In genomic region chr6:82702593-82703017, GRCm38 (mm10) we compare ENCODE assay signal across 9 mouse cellular contexts. TPM values are rescaled to one million over a fixed set of nuclear protein-coding genes. Genes with fewer than 3 reads are reported as not detected.
DNase-seq lines count a peak whose midpoint lies in the region; ATAC-seq and TF ChIP-seq lines count a peak whose summit lies in the region.
"Had no signal": no experiment of that assay in that cellular context is flagged by ENCODE, and none has a peak within 500 bp of the region (broad histone marks: within the 10 kb centered on the region; RNA-seq: fewer than 3 reads in every experiment).

No protein-coding gene starts in this region.

- peak overlapping the region; percentile 50 for H3K4me3 ChIP-seq in ES-Bruce4 (ENCODE audit: low read depth, low read length)
- H3K4me3 ChIP-seq in forebrain, embryonic 15.5 days: no peak overlapping the region
- H3K4me3 ChIP-seq in lung, embryonic 15.5 days: no peak overlapping the region
- H3K4me3 ChIP-seq: limb, embryonic 15.5 days had no signal

- H3K9me3 ChIP-seq in ES-Bruce4 (replicated peaks; ENCODE audit: control insufficient read depth, insufficient read depth, low read length, poor library complexity, severe bottlenecking): no peaks in the 10 kb centered on the region
- H3K9me3 ChIP-seq in forebrain, embryonic 15.5 days: no peaks in the 10 kb centered on the region
- no peaks in the 10 kb centered on the region for H3K9me3 ChIP-seq in lung, embryonic 15.5 days
- H3K9me3 ChIP-seq: limb, embryonic 15.5 days had no signal

- H3K27me3 ChIP-seq in ES-Bruce4 (ENCODE audit: control insufficient read depth, insufficient read depth, low read length, poor library complexity, severe bottlenecking): no peaks in the 10 kb centered on the region
- no peaks in the 10 kb centered on the region for H3K27me3 ChIP-seq in forebrain, embryonic 15.5 days
- no peaks in the 10 kb centered on the region for H3K27me3 ChIP-seq in lung, embryonic 15.5 days
- H3K27me3 ChIP-seq: limb, embryonic 15.5 days had no signal

- TF ChIP-seq CTCF in ES-Bruce4 (IDR thresholded peaks at IDR 0.05; ENCODE audit: low read depth, low read length): peak; percentile 93

- 0 out of 2 replicates have a peak overlapping the region, but pooled peaks have one; percentile 93 for H3K27ac ChIP-seq in ES-Bruce4 (ENCODE audit: insufficient read depth, low read length)
- H3K27ac ChIP-seq in forebrain, embryonic 15.5 days (replicated peaks): no peak overlapping the region
- no peak overlapping the region for H3K27ac ChIP-seq in lung, embryonic 15.5 days
- H3K27ac ChIP-seq: limb, embryonic 15.5 days had no signal

- DNase-seq in layer of hippocampus, adult 8-10 months (ENCODE audit: low spot score in 2 of 2): peak; percentile 61 to 87
- peak; percentile 60 for DNase-seq in ovary, adult 18-20 months (ENCODE audit: low spot score)
- DNase-seq in thymus, postnatal 0 days (ENCODE audit: low spot score): peak; percentile 89

- peak; percentile 80 for ATAC-seq in cerebellum, adult (ENCODE audit: insufficient number of reproducible peaks, low FRiP score, low TSS enrichment)
- peak; percentile 90 for ATAC-seq in forebrain, embryonic 15.5 days (replicated peaks)
- peak; percentile 90 to 94 for ATAC-seq in hematopoietic stem cell, adult 5-6 weeks (replicated peaks in 1 of 2; ENCODE audit: insufficient read depth in 1 of 2, low FRiP score in 2 of 2, low TSS enrichment in 1 of 2, low read depth in 1 of 2, poor library complexity in 2 of 2, severe bottlenecking in 2 of 2)
- peak; percentile 67; the same call in 1 of the 2 replicates for ATAC-seq in lung, embryonic 15.5 days (ENCODE audit: borderline replicate concordance, extremely low read depth, low FRiP score, low TSS enrichment)

- TF ChIP-seq EP300 in ES-Bruce4 (IDR thresholded peaks at IDR 0.05; ENCODE audit: insufficient read depth, low read depth, low read length): peak; percentile 84

- H3K4me1 ChIP-seq in ES-Bruce4 (ENCODE audit: control insufficient read depth, insufficient read depth, low read length): peaks cover 8% of the 10 kb centered on the region
- no peaks in the 10 kb centered on the region for H3K4me1 ChIP-seq in forebrain, embryonic 15.5 days
- no peaks in the 10 kb centered on the region for H3K4me1 ChIP-seq in lung, embryonic 15.5 days

- no peak overlapping the region for H3K4me2 ChIP-seq in forebrain, embryonic 15.5 days (replicated peaks)
- no peak overlapping the region for H3K4me2 ChIP-seq in lung, embryonic 15.5 days
- H3K4me2 ChIP-seq: limb, embryonic 15.5 days had no signal

- H3K9ac ChIP-seq in ES-Bruce4 (ENCODE audit: low read depth, poor library complexity, severe bottlenecking): peak overlapping the region; percentile 64
- no peak overlapping the region for H3K9ac ChIP-seq in forebrain, embryonic 15.5 days (replicated peaks)
- H3K9ac ChIP-seq in lung, embryonic 15.5 days: no peak overlapping the region
- H3K9ac ChIP-seq: limb, embryonic 15.5 days had no signal

- 31% methylated on average over 16 of the region's 16 CpGs for WGBS in forebrain, embryonic 15.5 days
- WGBS in lung, embryonic 15.5 days: 28% methylated on average over 16 of the region's 16 CpGs

- no peak for TF ChIP-seq POLR2A in ES-Bruce4 (IDR thresholded peaks at IDR 0.05; ENCODE audit: insufficient read depth, low read length)

- no peaks in the 10 kb centered on the region for H3K36me3 ChIP-seq in ES-Bruce4 (ENCODE audit: control insufficient read depth, insufficient read depth, low read length, poor library complexity, severe bottlenecking)
- H3K36me3 ChIP-seq in forebrain, embryonic 15.5 days: no peaks in the 10 kb centered on the region
- no peaks in the 10 kb centered on the region for H3K36me3 ChIP-seq in lung, embryonic 15.5 days
- H3K36me3 ChIP-seq: limb, embryonic 15.5 days had no signal

RNA-seq across cellular contexts. Expression of gene Pole4, which starts 2.6 kb away (rescaled TPM):
- polyA plus RNA-seq in ES-Bruce4 (2011; ENCODE audit: insufficient read depth, insufficient read length, low read depth, missing spikeins): 54.0 and 61.1 TPM in 2 replicates
- 112 and 113 TPM in 2 replicates for polyA plus RNA-seq in forebrain, embryonic 15.5 days (2015; fragmentation: Nextera tagmentation; extraction: Ambion mirVana)
- total RNA-seq in hematopoietic stem cell, adult 5-6 weeks (2017): 47.4 and 64.9 TPM in 2 replicates
- 10 to 100 TPM; 34.6 to 40.3 (median 37.5) TPM for total RNA-seq in layer of hippocampus, adult 8-10 months (2022)
- polyA plus RNA-seq in lung, embryonic 15.5 days (2015; fragmentation: Nextera tagmentation; extraction: Ambion mirVana): 110 and 113 TPM in 2 replicates
- 146 and 155 TPM in 2 replicates for polyA plus RNA-seq in thymus, postnatal 0 days (2015; fragmentation: Nextera tagmentation; extraction: Ambion mirVana)
